Mouse (Mus musculus): Measurements from ENCODE around the gene Arhgap6. TPM values are rescaled to one million over a fixed set of nuclear protein-coding genes. Genes with fewer than 3 reads are reported as not detected.

The Arhgap6 gene
- polyA plus RNA-seq, 1 experiment: 1.2 TPM

DNA sequence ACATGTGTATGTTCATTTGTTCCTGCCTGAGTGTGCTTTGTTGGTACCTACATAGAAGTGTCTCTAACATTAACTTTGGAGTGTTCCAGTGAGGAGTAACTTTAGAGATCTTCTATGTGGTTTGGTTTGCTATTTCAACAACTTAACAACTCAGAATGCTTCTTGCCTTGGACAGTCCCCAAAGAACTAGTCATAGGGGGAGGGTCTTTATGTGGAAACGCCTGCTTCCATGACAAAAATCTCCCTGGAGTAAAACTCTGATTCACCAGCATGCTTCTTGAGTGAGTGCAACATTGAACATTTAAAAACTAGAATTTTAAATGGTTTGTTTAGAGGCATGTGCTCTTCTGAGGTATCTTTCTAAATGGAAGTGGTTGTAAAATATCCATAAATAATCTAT is 212.2 kb downstream of the Arhgap6 start:
- no peak for DNase-seq (ENCODE audit: low read depth)
- TF ChIP-seq POLR2A (IDR thresholded peaks at IDR 0.05; ENCODE audit: borderline replicate concordance, extremely low read depth, insufficient read depth, insufficient read length, poor library complexity, severe bottlenecking) (no peak), CTCF (IDR thresholded peaks at IDR 0.05; ENCODE audit: borderline replicate concordance, extremely low read depth, insufficient read depth, insufficient read length) (no peak)

DNA sequence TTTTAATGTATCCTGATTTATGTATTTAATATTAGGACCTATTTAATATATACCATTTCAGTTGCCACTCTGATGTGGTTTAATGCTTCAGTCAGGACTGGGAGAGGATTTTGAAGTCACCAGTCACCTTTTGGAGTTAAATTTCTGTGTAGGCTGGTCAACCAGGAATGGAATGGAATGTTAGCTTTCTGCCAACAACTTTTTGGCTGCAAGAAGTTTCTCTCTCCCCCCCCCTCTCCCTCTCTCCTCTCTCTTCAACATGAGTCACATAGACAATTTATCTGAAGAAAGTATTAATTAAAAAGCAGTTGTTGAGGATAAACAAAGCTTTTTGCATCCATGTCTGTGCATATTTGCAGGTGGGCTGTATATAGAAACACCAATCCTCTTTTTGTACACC is 217.8 kb downstream of the Arhgap6 start:
- no peak for DNase-seq (ENCODE audit: low read depth)
- TF ChIP-seq POLR2A (IDR thresholded peaks at IDR 0.05; ENCODE audit: borderline replicate concordance, extremely low read depth, insufficient read depth, insufficient read length, poor library complexity, severe bottlenecking): no peak
- TF ChIP-seq CTCF (IDR thresholded peaks at IDR 0.05; ENCODE audit: borderline replicate concordance, extremely low read depth, insufficient read depth, insufficient read length): no peak

GRCm38 (mm10) chrX:169034390-169034789 is 239.5 kb downstream of the Arhgap6 start:
- TF ChIP-seq POLR2A (IDR thresholded peaks at IDR 0.05; ENCODE audit: borderline replicate concordance, extremely low read depth, insufficient read depth, insufficient read length, poor library complexity, severe bottlenecking) (no peak), CTCF (IDR thresholded peaks at IDR 0.05; ENCODE audit: borderline replicate concordance, extremely low read depth, insufficient read depth, insufficient read length) (no peak)

DNA sequence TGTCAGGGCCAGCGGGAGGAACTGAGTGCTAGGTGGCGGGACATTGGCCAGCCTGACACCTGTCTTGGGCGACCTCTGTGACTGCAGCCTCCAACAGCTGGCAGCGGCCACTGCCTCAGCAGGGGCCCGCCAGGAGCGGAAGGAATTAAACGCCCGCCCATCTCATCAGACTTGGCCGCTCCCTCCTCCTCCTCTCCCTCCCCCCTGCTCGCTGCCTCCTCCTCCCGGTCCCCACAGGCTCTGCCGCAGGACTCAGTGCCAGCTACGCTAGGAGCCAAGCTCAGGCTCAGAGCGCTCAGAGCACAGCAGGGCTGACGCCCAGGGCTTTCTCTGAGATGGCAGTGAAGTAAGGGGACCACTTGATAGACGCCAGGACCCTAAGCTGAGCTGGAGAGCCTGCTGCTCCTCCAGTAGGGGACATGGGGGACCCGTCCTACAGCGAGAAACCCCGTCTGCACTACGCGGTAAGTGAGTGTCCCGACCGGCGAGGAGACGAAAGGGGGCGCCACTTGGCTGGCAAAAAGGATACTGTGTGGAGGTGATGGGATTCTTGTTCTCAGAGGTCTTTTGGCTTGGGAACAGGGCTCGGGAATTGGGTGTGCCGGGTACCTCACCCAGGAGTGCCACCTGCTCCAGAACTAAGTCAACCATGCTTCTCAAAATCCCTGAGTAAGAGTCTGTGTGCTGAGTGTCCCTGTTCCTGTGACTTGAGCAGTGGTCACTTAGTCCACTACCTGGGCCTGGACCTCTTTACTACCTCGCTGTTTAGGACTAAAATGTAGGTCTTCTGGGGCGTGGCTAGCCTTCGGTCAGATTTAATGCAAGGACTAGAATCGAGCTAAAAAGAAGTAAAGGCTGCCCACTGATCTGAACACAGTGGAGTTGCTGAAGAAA is 241.8 kb downstream of the Arhgap6 start:
- TF ChIP-seq POLR2A (IDR thresholded peaks at IDR 0.05; ENCODE audit: borderline replicate concordance, extremely low read depth, insufficient read depth, insufficient read length, poor library complexity, severe bottlenecking) (no peak), CTCF (IDR thresholded peaks at IDR 0.05; ENCODE audit: borderline replicate concordance, extremely low read depth, insufficient read depth, insufficient read length) (peak; percentile 33; the same call in 1 of the 2 replicates)
- peak; percentile 80 for DNase-seq (ENCODE audit: low read depth)

More at GRCm38 (mm10) chrX:169034390-169034789, 239.5 kb downstream of the Arhgap6 start:
- DNase-seq (ENCODE audit: low read depth): no peak

DNA sequence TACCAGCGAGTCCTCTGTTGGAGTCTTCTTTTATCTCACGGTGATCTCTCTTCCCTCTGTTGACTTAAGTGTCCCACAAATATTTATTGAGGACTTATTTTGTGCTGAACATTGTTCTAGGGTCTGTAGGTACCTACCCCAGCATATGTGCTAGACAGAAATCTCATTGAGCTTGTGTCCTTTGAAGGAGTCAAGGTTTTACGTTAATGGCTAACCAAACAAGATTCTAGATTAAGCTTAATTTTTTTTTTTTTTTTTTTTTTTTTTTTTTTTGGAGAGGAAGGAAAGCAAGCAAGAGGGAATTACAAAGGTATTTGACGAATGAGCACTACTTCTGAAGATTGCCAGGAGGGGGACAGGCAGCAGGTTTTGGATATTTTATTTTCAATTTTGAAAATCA is 242.5 kb downstream of the Arhgap6 start:
- TF ChIP-seq CTCF (IDR thresholded peaks at IDR 0.05; ENCODE audit: borderline replicate concordance, extremely low read depth, insufficient read depth, insufficient read length): no peak
- TF ChIP-seq POLR2A (IDR thresholded peaks at IDR 0.05; ENCODE audit: borderline replicate concordance, extremely low read depth, insufficient read depth, insufficient read length, poor library complexity, severe bottlenecking): no peak
- DNase-seq (ENCODE audit: low read depth): peak; percentile 0

GRCm38 (mm10) chrX:169043872-169044271 is 249.0 kb downstream of the Arhgap6 start:
- no peak for DNase-seq (ENCODE audit: low read depth)
- TF ChIP-seq POLR2A (IDR thresholded peaks at IDR 0.05; ENCODE audit: borderline replicate concordance, extremely low read depth, insufficient read depth, insufficient read length, poor library complexity, severe bottlenecking) (no peak), CTCF (IDR thresholded peaks at IDR 0.05; ENCODE audit: borderline replicate concordance, extremely low read depth, insufficient read depth, insufficient read length) (no peak)

- no peak for DNase-seq (ENCODE audit: low read depth)
- TF ChIP-seq CTCF (IDR thresholded peaks at IDR 0.05; ENCODE audit: borderline replicate concordance, extremely low read depth, insufficient read depth, insufficient read length): no peak
- TF ChIP-seq POLR2A (IDR thresholded peaks at IDR 0.05; ENCODE audit: borderline replicate concordance, extremely low read depth, insufficient read depth, insufficient read length, poor library complexity, severe bottlenecking): no peak
These were observed 252.7 kb downstream of the Arhgap6 start for GRCm38 (mm10) chrX:169047595-169047994.

DNA sequence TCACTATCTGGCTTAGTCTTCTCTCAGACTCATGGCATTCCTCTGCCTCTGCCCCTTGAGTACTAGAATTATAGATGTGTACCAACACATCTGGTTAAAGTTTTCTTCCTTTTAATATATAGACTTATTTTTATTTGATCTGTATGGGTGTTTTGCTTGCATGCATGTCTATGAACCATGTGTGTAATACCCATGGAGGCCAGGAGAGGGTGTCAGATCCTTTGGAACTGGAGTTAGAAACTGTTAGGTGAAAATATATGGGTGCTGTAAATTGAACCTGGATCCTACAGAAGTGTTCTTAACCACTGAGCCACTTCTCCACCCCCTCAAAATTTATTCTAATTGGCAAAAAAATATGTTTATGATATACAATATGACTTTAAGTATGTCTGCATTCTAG is 254.7 kb downstream of the Arhgap6 start:
- no peak for TF ChIP-seq CTCF (IDR thresholded peaks at IDR 0.05; ENCODE audit: borderline replicate concordance, extremely low read depth, insufficient read depth, insufficient read length)
- no peak for TF ChIP-seq POLR2A (IDR thresholded peaks at IDR 0.05; ENCODE audit: borderline replicate concordance, extremely low read depth, insufficient read depth, insufficient read length, poor library complexity, severe bottlenecking)
- DNase-seq (ENCODE audit: low read depth): no peak

GRCm38 (mm10) chrX:169053907-169054476 is 259.1 kb downstream of the Arhgap6 start:
- peak; percentile 2 for DNase-seq (ENCODE audit: low read depth)
- TF ChIP-seq CTCF (IDR thresholded peaks at IDR 0.05; ENCODE audit: borderline replicate concordance, extremely low read depth, insufficient read depth, insufficient read length) (no peak), POLR2A (IDR thresholded peaks at IDR 0.05; ENCODE audit: borderline replicate concordance, extremely low read depth, insufficient read depth, insufficient read length, poor library complexity, severe bottlenecking) (no peak)

DNA sequence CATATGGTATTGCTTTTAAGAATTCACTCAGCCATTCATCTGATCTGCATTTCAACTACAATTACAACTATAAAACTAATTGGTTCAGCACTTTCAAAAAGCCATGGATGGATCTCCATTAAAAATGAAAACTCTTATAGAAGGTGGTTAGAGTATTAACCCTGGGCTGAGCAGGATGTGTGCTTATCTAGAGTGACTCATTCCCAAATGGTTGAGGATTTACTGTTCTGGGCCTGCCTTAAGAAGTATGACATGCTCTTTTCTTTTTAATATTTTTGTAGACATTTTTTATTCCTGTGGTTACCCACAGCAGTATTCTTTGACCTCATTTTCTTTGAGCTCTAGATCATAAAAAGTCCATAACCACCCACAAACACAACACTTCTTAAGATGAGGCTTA is 267.7 kb downstream of the Arhgap6 start:
- TF ChIP-seq POLR2A (IDR thresholded peaks at IDR 0.05; ENCODE audit: borderline replicate concordance, extremely low read depth, insufficient read depth, insufficient read length, poor library complexity, severe bottlenecking): no peak
- TF ChIP-seq CTCF (IDR thresholded peaks at IDR 0.05; ENCODE audit: borderline replicate concordance, extremely low read depth, insufficient read depth, insufficient read length): no peak
- DNase-seq (ENCODE audit: low read depth): no peak

DNA sequence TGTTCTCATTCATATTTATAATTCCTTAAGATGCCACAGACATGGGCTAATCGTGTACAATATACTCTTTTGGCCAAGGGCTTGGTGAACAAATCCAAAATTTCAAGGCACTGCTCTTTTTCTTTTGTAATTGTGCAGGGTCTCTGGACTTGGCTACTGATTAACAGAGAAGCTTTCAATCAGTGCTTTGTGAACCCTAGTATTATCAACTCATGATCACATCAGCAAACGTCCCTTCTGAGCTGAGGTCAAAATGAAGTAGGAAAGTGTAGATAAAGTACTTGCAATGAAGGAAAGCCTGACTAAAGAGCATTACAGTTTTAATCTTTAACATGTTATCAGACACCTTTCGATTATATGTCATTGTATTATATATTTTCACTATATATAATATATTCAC is 270.4 kb downstream of the Arhgap6 start:
- no peak for DNase-seq (ENCODE audit: low read depth)
- TF ChIP-seq CTCF (IDR thresholded peaks at IDR 0.05; ENCODE audit: borderline replicate concordance, extremely low read depth, insufficient read depth, insufficient read length): no peak
- TF ChIP-seq POLR2A (IDR thresholded peaks at IDR 0.05; ENCODE audit: borderline replicate concordance, extremely low read depth, insufficient read depth, insufficient read length, poor library complexity, severe bottlenecking): no peak

Data from brain, embryonic 14.5 days (tissue).